Mouse (Mus musculus) cerebellum, adult 2 months (tissue): Measurements from ENCODE around the gene Hoxa13. TPM values are rescaled to one million over a fixed set of nuclear protein-coding genes. Genes with fewer than 3 reads are reported as not detected.
A peak's percentile ranks its signal among the peaks of the same experiment; 100 is the strongest.

Experiments used
- DNase-seq, 2 experiments: peaks; one replicate each; pipeline ENCODE4 v3.0.0; 2021
- H3K27ac ChIP-seq: fragments of 200-500 bp; 2 replicates; pipeline ENCODE4 v1.5.1; 2012; ENCODE audit warnings: low read length, control low read depth, inconsistent platforms; ENCODE audit not compliant: insufficient read depth
- H3K27me3 ChIP-seq: fragments of 200-500 bp; 2 replicates; pipeline ENCODE4 v1.6.1; 2012; ENCODE audit warnings: inconsistent platforms, mild to moderate bottlenecking, low read length, moderate library complexity; ENCODE audit not compliant: control insufficient read depth, insufficient read depth
- H3K4me1 ChIP-seq: fragments of 200-500 bp; 2 replicates; pipeline ENCODE4 v1.6.1; 2011; ENCODE audit warnings: low read length; ENCODE audit not compliant: control insufficient read depth, insufficient read depth
- H3K4me3 ChIP-seq: fragments of 200-500 bp; replicated peaks from 2 replicates; pipeline ENCODE3; 2011; ENCODE audit warnings: mild to moderate bottlenecking, low read depth, low read length, control low read depth; ENCODE audit not compliant: insufficient read depth
- CTCF ChIP-seq: fragments of 200-500 bp; IDR thresholded peaks from 2 replicates; pipeline ENCODE4 v1.5.1; 2011; ENCODE audit warnings: low read depth, mild to moderate bottlenecking, control low read depth, low read length, moderate library complexity, borderline replicate concordance; ENCODE audit not compliant: insufficient read depth
- POLR2A ChIP-seq: fragments of 200-500 bp; IDR thresholded peaks from 2 replicates; pipeline ENCODE4 v1.6.1; 2011; ENCODE audit warnings: low read length, control low read depth, borderline replicate concordance; ENCODE audit not compliant: insufficient read depth
- WGBS: fragments of 180-500 bp; shearing (Covaris S2); methylation state at CpG from one replicate; pipeline ENCODE4 v1.1.7; 2018; 5-methylcytosine and 5-hydroxymethylcytosine counted together
- polyA plus RNA-seq: library from polyadenylated mRNA; depleted of rRNA; stranded (reverse); fragments of >200 nt; gene quantifications from 2 replicates; pipeline ENCODE4 v1.2.3, GENCODE M21; 2012

The Hoxa13 gene
- polyA plus RNA-seq, 1 experiment: not detected

GRCm38 (mm10) chr6:52223939-52224760 is 36.5 kb downstream of the Hoxa13 start:
- Histone ChIP-seq H3K4me1 (no peaks in the 10 kb centered on the region), H3K4me3 (no peak overlapping the region), H3K27me3 (peaks cover 4% of the 10 kb centered on the region; the same call in 1 of the 2 replicates), H3K27ac (no peak overlapping the region)
- WGBS: 5% methylated on average over 24 of the region's 24 CpGs
- TF ChIP-seq POLR2A: no peak
- no peak for TF ChIP-seq CTCF
- DNase-seq: no peak

- peaks cover 4% of the 10 kb centered on the region; the same call in 1 of the 2 replicates for H3K27me3 ChIP-seq
- H3K4me3 ChIP-seq: no peak overlapping the region
- H3K27ac ChIP-seq: no peak overlapping the region
- WGBS: 42% methylated on average over 13 of the region's 13 CpGs
- TF ChIP-seq CTCF: no peak
- TF ChIP-seq POLR2A: no peak
- no peak for DNase-seq
- no peaks in the 10 kb centered on the region for H3K4me1 ChIP-seq
These were observed 38.0 kb downstream of the Hoxa13 start for GRCm38 (mm10) chr6:52222729-52223128.

GRCm38 (mm10) chr6:52221993-52222685 is 38.5 kb downstream of the Hoxa13 start:
- no peak overlapping the region for H3K4me3 ChIP-seq
- DNase-seq: no peak
- H3K27me3 ChIP-seq: peaks cover 4% of the 10 kb centered on the region; the same call in 1 of the 2 replicates
- WGBS: 10% methylated on average over 21 of the region's 21 CpGs
- no peak overlapping the region for H3K27ac ChIP-seq
- no peaks in the 10 kb centered on the region for H3K4me1 ChIP-seq
- TF ChIP-seq POLR2A (no peak), CTCF (no peak)

GRCm38 (mm10) chr6:52221337-52221992 is 39.2 kb downstream of the Hoxa13 start, which contains the start of gene Hoxa7:
Gene Hoxa7 (minus strand): TSS chr6:52221854.
- WGBS: under 1% methylated on average over 46 of the region's 46 CpGs
- peak; percentile 73 to 84 for DNase-seq
- Histone ChIP-seq H3K4me3 (peak within 1 kb of the TSS; percentile 65), H3K4me1 (no peaks in the 10 kb centered on the region), H3K27ac (no peak within 1 kb of the TSS), H3K27me3 (peaks cover 5% of the 10 kb centered on the region; the same call in 1 of the 2 replicates)
- TF ChIP-seq POLR2A (no peak), CTCF (peak; percentile 88)

DNA sequence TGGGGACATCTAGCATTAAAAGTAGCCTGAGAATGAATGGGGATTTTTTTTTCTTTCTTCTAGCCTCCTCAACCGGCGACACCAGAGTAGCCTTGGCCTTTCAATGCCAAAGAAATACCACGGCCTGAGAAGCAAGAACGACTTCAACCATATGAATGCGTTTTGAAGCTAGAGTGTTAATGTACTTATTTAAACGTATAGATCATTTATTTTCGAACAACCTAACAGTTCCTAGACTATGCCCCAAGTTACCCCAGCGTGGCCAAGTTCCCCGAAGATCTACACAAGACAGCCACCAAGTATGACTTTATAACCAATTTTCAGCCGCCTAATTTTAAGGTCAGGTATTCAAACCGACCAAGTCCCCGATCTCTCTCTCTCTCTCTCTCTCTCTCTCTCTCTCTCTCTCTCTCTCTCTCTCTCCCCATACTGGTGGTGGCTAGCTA is 39.8 kb downstream of the Hoxa13 start:
- no peaks in the 10 kb centered on the region for H3K4me1 ChIP-seq
- 11% methylated on average over 12 of the region's 12 CpGs for WGBS

GRCm38 (mm10) chr6:52220003-52220864 is 40.4 kb downstream of the Hoxa13 start:
- no peak overlapping the region for H3K27ac ChIP-seq
- WGBS: 24% methylated on average over 32 of the region's 32 CpGs
- DNase-seq: no peak
- no peak for TF ChIP-seq CTCF
- TF ChIP-seq POLR2A: no peak
- H3K4me3 ChIP-seq: no peak overlapping the region
- H3K27me3 ChIP-seq: peaks cover 6% of the 10 kb centered on the region; the same call in 1 of the 2 replicates
- H3K4me1 ChIP-seq: no peaks in the 10 kb centered on the region

More for the DNA sequence above, 39.8 kb downstream of the Hoxa13 start:
- Histone ChIP-seq H3K27me3 (peaks cover 5% of the 10 kb centered on the region; the same call in 1 of the 2 replicates), H3K4me3 (no peak overlapping the region), H3K27ac (no peak overlapping the region)
- no peak for DNase-seq
- no peak for TF ChIP-seq POLR2A

DNA sequence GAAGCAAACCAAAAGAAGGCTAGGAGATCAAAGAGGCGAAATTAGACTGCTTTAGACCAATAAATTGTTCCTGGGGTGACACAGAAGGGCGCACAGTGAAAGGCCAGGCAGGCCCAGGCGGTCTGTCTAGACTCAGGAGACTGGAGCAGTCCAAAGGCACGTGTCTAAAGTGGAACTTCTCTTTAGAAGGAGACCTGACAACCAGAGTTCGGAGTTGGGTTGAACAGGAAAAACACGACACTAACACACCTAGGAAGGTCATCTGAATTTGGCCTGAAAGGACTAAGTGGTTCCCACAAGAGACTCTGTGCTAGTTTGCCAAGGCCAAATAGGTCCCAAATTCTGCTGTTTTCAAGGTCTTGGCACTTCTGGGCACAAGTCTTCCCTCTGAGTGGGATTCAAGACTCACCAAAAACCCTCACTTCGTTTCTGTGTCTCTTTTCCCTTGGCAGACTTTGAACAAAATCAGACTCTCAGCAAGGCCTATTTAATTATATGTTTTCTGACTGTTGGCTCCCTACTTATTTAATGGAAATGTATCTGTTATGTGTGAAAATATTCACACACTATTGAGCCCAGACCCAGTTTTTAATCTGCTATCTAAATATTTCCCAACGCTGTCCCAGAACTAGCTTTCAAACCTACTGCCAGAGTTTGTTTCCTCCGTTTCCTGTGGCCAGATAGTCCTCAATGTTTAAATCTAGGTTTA is 41.3 kb downstream of the Hoxa13 start:
- no peak overlapping the region for H3K4me3 ChIP-seq
- no peak overlapping the region for H3K27ac ChIP-seq
- no peak for TF ChIP-seq POLR2A
- no peak for TF ChIP-seq CTCF
- DNase-seq: no peak
- peaks cover 9% of the 10 kb centered on the region; the same call in 1 of the 2 replicates for H3K27me3 ChIP-seq
- WGBS: 33% methylated on average over 9 of the region's 9 CpGs
- H3K4me1 ChIP-seq: no peaks in the 10 kb centered on the region
